Comparison of ENCODE assay signal across 10 mouse cellular contexts in genomic region chr11:69998567-69999491, GRCm38 (mm10). TPM values are rescaled to one million over a fixed set of nuclear protein-coding genes. Genes with fewer than 3 reads are reported as not detected.
DNase-seq lines count a peak whose midpoint lies in the region; ATAC-seq and TF ChIP-seq lines count a peak whose summit lies in the region.
"Had no signal": no experiment of that assay in that cellular context is flagged by ENCODE, and none has a peak within 500 bp of the region (broad histone marks: within the 10 kb centered on the region; RNA-seq: fewer than 3 reads in every experiment).

No protein-coding gene starts in this region.

- no peak for DNase-seq in heart, embryonic 10.5 days (ENCODE audit: low spot score)
- DNase-seq in heart, postnatal 25 days (ENCODE audit: low spot score): no peak
- DNase-seq in thymus, adult 2 months: peak; percentile 35
- no peak for DNase-seq in thymus, postnatal 0 days (ENCODE audit: low spot score)
- peak; percentile 49 for DNase-seq in induced T-regulatory cell, adult 2 months (ENCODE audit: low read depth)
- DNase-seq in thymus, postnatal 25 days: peak; percentile 30
- DNase-seq in cerebellum, adult 11 months: no peak
- DNase-seq: heart, postnatal 10 days; lung, postnatal 10 days had no signal

- TF ChIP-seq POLR2A in thymus, adult 2 months (IDR thresholded peaks at IDR 0.05; ENCODE audit: control insufficient read depth, extremely low read depth, insufficient read depth, low read length, poor library complexity): no peak

- no peaks in the 10 kb centered on the region for H3K27me3 ChIP-seq in heart, embryonic 10.5 days (ENCODE audit: insufficient read depth, poor library complexity, severe bottlenecking)
- no peaks in the 10 kb centered on the region for H3K27me3 ChIP-seq in thymus, adult 2 months (ENCODE audit: control insufficient read depth, insufficient read depth, low read length)

- H3K27ac ChIP-seq in heart, embryonic 10.5 days: no peak overlapping the region
- no peak overlapping the region for H3K27ac ChIP-seq in thymus, adult 2 months (ENCODE audit: control insufficient read depth, insufficient read depth, low read length)

- peaks cover 49% of the 10 kb centered on the region for H3K4me1 ChIP-seq in heart, embryonic 10.5 days
- peaks cover 13% of the 10 kb centered on the region for H3K4me1 ChIP-seq in thymus, adult 2 months (replicated peaks; ENCODE audit: control insufficient read depth, insufficient read depth, low read length)

- peaks cover 42% of the 10 kb centered on the region for H3K36me3 ChIP-seq in heart, embryonic 10.5 days
- H3K36me3 ChIP-seq in thymus, adult 2 months (ENCODE audit: control insufficient read depth, insufficient read depth, low read length): peaks cover 17% of the 10 kb centered on the region

- 91% methylated on average over 27 of the region's 27 CpGs for WGBS in heart, embryonic 10.5 days
- 95% methylated on average over 27 of the region's 27 CpGs for WGBS in thymus, adult 2 months

- H3K9me3 ChIP-seq in heart, embryonic 10.5 days: no peaks in the 10 kb centered on the region

- 0 out of 2 replicates have a peak overlapping the region, but pooled peaks have one; percentile 19 for H3K4me3 ChIP-seq in heart, embryonic 10.5 days
- H3K4me3 ChIP-seq in thymus, adult 2 months (ENCODE audit: control insufficient read depth, insufficient read depth, low read length): no peak overlapping the region

- intact Hi-C loops in heart, postnatal 25 days (cut with DNase I): loop anchor here (10.0 kb wide), 1 partner anchor 594 kb away; no protein-coding TSS in a partner anchor

- ATAC-seq in megakaryocyte-erythroid progenitor cell, adult 5-6 weeks (replicated peaks; ENCODE audit: low FRiP score, low TSS enrichment, poor library complexity, severe bottlenecking): no peak

- no peak for TF ChIP-seq CTCF in thymus, adult 2 months (IDR thresholded peaks at IDR 0.05; ENCODE audit: borderline replicate concordance, control insufficient read depth, extremely low read depth, insufficient read depth, low read length, poor library complexity)

RNA-seq across cellular contexts. Expression of gene Dvl2, which starts 1.6 kb away (rescaled TPM):
- 29.5 and 40.3 TPM in 2 replicates for polyA plus RNA-seq in heart, embryonic 10.5 days (2016; fragmentation: Nextera tagmentation; extraction: Ambion mirVana)
- total RNA-seq in heart, postnatal 25 days (2021): 1 to 10 TPM; 3.9 to 5.2 TPM
- 52.4 and 55.7 TPM in 2 replicates for polyA plus RNA-seq in thymus, adult 2 months (2012; rRNA removed)
- polyA plus RNA-seq in thymus, postnatal 0 days (2015; fragmentation: Nextera tagmentation; extraction: Ambion mirVana): 20.6 and 21.0 TPM in 2 replicates
- total RNA-seq in megakaryocyte-erythroid progenitor cell, adult 5-6 weeks (2014; fragmentation: Nextera tagmentation): 20.3 and 30.0 TPM in 2 replicates
- total RNA-seq in megakaryocyte-erythroid progenitor cell, adult 5-6 weeks (2017): 15.8 and 20.8 TPM in 2 replicates

RNA-seq across cellular contexts. Expression of gene Phf23, which starts 3.3 kb away (rescaled TPM):
- polyA plus RNA-seq in heart, embryonic 10.5 days (2016; fragmentation: Nextera tagmentation; extraction: Ambion mirVana): 51.8 and 73.3 TPM in 2 replicates
- total RNA-seq in heart, postnatal 25 days (2021): 10 to 100 TPM; 22.6 to 25.3 TPM
- 36.5 and 43.4 TPM in 2 replicates for polyA plus RNA-seq in thymus, adult 2 months (2012; rRNA removed)
- 52.2 and 61.3 TPM in 2 replicates for polyA plus RNA-seq in thymus, postnatal 0 days (2015; fragmentation: Nextera tagmentation; extraction: Ambion mirVana)
- 49.1 and 53.9 TPM in 2 replicates for total RNA-seq in megakaryocyte-erythroid progenitor cell, adult 5-6 weeks (2014; fragmentation: Nextera tagmentation)
- 46.2 and 53.7 TPM in 2 replicates for total RNA-seq in megakaryocyte-erythroid progenitor cell, adult 5-6 weeks (2017)

RNA-seq across cellular contexts. Expression of gene Gabarap, which starts 7.9 kb away (rescaled TPM):
- polyA plus RNA-seq in heart, embryonic 10.5 days (2016; fragmentation: Nextera tagmentation; extraction: Ambion mirVana): 365 and 379 TPM in 2 replicates
- total RNA-seq in heart, postnatal 25 days (2021): 100 to 1,000 TPM; 274 to 291 TPM
- 270 and 395 TPM in 2 replicates for polyA plus RNA-seq in thymus, adult 2 months (2012; rRNA removed)
- polyA plus RNA-seq in thymus, postnatal 0 days (2015; fragmentation: Nextera tagmentation; extraction: Ambion mirVana): 400 and 425 TPM in 2 replicates
- 267 and 278 TPM in 2 replicates for total RNA-seq in megakaryocyte-erythroid progenitor cell, adult 5-6 weeks (2014; fragmentation: Nextera tagmentation)
- 222 and 223 TPM in 2 replicates for total RNA-seq in megakaryocyte-erythroid progenitor cell, adult 5-6 weeks (2017)

RNA-seq across cellular contexts. Expression of gene Acadvl, which starts 16.4 kb away (rescaled TPM):
- polyA plus RNA-seq in heart, embryonic 10.5 days (2016; fragmentation: Nextera tagmentation; extraction: Ambion mirVana): 79.1 and 102 TPM in 2 replicates
- 1,000 to 10,000 TPM; 1,206 to 1,290 TPM for total RNA-seq in heart, postnatal 25 days (2021)
- polyA plus RNA-seq in thymus, adult 2 months (2012; rRNA removed): 88.5 and 110 TPM in 2 replicates
- polyA plus RNA-seq in thymus, postnatal 0 days (2015; fragmentation: Nextera tagmentation; extraction: Ambion mirVana): 105 and 107 TPM in 2 replicates
- total RNA-seq in megakaryocyte-erythroid progenitor cell, adult 5-6 weeks (2014; fragmentation: Nextera tagmentation): 50.8 and 85.0 TPM in 2 replicates
- total RNA-seq in megakaryocyte-erythroid progenitor cell, adult 5-6 weeks (2017): 58.1 and 70.7 TPM in 2 replicates

RNA-seq across cellular contexts. Expression of gene Elp5, which starts 16.5 kb away (rescaled TPM):
- 135 and 147 TPM in 2 replicates for polyA plus RNA-seq in heart, embryonic 10.5 days (2016; fragmentation: Nextera tagmentation; extraction: Ambion mirVana)
- total RNA-seq in heart, postnatal 25 days (2021): 10 to 100 TPM; 48.3 to 51.5 TPM
- 69.4 and 75.3 TPM in 2 replicates for polyA plus RNA-seq in thymus, adult 2 months (2012; rRNA removed)
- polyA plus RNA-seq in thymus, postnatal 0 days (2015; fragmentation: Nextera tagmentation; extraction: Ambion mirVana): 92.6 and 98.6 TPM in 2 replicates
- 81.7 and 104 TPM in 2 replicates for total RNA-seq in megakaryocyte-erythroid progenitor cell, adult 5-6 weeks (2014; fragmentation: Nextera tagmentation)
- 66.4 and 82.7 TPM in 2 replicates for total RNA-seq in megakaryocyte-erythroid progenitor cell, adult 5-6 weeks (2017)

Comparison
In these comparisons a context has a peak if more than half of its experiments do, and no peak if none do; other contexts are left out.
1. DNase-seq: peak in thymus, adult 2 months (single experiment), induced T-regulatory cell, adult 2 months (single experiment) and thymus, postnatal 25 days (single experiment); none in heart, embryonic 10.5 days (single experiment), heart, postnatal 25 days (single experiment), thymus, postnatal 0 days (single experiment) and cerebellum, adult 11 months (single experiment).